Mouse (Mus musculus): ENCODE measurements around the gene Eif3c. TPM values are rescaled to one million over a fixed set of nuclear protein-coding genes. Genes with fewer than 3 reads are reported as not detected.

The Eif3c gene
- 100 to 1,000 TPM; 182 to 184 TPM for total RNA-seq (2021)
- long read RNA-seq, experiment 1, transcript Eif3c-201 (21 exons, 3,383 nt): major isoform, 15 of 42 reads
- long read RNA-seq, experiment 1, partial matches to known transcripts: 26 of 42 reads
- long read RNA-seq, experiment 1, other reads (novel, unspliced or antisense): 1 of 42 reads
- long read RNA-seq, experiment 2, transcript Eif3c-201 (21 exons, 3,383 nt): major isoform, 16 of 46 reads
- long read RNA-seq, experiment 2, partial matches to known transcripts: 27 of 46 reads
- long read RNA-seq, experiment 2, other reads (novel, unspliced or antisense): 3 of 46 reads

DNA sequence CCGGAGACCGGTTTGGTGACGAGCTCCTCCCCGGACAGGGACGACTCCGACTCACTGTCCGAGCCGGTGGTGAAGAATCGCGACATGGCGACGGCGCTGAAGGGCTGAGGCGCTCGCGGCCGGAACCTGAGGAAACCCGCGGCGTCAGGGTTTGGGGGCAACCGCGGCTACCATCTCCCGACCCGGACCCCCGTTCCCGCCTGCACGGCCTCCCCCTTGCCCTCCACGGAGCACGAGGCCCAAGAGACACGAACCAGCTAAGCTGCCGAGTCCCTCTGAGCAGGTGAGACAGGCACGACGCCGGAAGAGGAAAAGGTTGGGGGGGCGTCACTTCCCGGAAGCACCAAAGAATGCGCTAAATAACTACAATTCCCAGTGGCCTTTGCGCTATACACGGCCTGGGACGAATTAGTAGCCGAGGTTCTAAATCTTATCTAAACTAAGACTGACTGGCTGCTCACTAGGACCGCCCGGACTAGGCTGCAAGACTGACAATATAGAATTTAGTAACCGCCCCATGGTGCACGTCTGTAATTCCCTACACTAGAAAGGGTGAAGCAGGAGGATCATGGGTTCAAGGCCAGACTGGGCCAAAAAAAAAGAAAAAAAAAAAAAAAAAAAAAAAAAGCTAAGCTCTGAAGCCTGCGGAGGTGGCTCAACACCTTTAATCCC lies at the start of gene Eif3c:
TSS of gene Eif3c (minus strand) at position 318 of the 672 bp plus-strand sequence.
- DNase-seq (ENCODE audit: low spot score in 2 of 2): peak; percentile 88 to 89

DNA sequence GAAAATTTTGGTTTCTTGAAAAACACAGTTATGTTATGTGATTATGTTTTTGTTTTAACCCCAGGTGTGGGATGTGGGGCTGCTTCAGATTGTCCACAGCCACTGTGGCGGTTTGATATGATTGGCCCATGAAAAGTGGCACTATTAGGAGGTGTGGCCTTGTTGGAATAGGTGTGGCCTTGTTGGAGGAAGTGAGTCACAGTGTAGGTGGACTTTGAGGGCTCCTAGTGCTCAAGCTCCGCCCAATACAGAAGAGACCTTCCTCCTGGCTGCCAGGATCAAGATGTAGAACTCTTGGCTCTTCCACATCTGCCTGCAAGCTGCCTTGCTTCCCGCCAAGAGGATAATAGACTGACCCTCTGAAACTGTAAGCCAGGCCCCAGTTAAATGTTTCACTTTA lies 46.5 kb upstream of the Eif3c start:
- no peak for DNase-seq (ENCODE audit: low spot score in 2 of 2)

DNA sequence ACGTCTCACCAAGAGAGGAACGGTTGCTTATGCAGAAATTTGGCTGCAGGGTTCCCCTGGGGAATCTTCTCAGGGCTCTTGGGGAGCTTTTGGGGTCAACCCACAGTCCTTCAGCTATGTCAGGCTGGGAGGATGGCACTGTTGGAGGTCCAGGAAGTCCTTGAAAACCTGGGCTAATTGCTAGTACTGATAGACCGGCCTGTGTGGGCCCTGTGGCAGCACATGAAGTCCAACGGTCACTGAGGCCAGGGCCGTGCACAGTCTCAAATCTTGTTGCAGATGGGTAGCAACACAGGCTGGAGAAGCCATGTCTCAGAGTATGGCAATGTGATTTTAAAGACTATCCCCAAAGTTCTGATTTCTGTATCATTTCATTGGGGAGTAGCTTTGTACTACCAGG lies 41.6 kb upstream of the Eif3c start:
- DNase-seq (ENCODE audit: low spot score in 2 of 2): no peak

DNA sequence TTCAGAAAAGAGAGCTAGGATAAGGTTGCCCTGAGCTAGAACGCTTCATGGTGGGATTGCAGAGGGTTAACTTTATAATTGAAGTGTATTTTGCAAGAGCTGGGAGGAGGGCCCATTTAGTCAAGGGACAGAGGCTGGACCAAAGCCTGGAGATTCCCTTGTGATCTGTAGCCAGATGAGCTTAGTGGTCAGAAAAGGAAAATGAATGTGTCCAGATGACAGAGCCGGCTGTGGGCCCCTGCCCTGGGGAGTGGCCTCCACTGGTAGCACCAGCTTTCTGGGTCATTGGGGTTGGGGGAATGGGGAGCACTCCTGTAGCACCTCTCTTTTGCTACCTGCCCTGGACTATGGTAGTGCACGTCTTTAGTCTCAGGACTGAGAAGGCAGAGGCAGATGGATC lies 40.9 kb upstream of the Eif3c start:
- no peak for DNase-seq (ENCODE audit: low spot score in 2 of 2)

- no peak for DNase-seq (ENCODE audit: low spot score in 2 of 2)
Measured at GRCm38 (mm10) chr7:126606611-126607010, 40.4 kb upstream of the Eif3c start.

GRCm38 (mm10) chr7:126602650-126603049 lies 36.4 kb upstream of the Eif3c start:
- no peak for DNase-seq (ENCODE audit: low spot score in 2 of 2)

DNA sequence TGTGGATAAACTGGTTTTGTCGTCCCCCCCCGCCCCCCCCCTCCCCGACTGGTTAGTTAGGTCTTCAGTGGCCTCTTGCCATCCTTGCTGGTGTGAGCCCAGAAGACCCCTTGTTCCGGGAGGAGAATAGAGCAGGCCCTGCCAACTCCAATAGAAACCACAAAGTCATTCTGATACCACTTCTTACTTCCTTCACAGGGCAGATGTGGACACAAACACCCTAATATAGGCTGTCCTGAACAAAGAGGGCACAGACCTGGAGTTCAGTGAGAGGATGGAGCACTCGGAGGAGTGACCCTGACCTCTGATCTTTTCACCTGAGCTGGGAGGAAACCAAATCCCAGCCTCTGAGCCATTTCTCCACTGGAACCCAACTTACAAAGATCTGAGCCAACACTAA lies 35.7 kb upstream of the Eif3c start:
- DNase-seq (ENCODE audit: low spot score in 2 of 2): no peak

DNA sequence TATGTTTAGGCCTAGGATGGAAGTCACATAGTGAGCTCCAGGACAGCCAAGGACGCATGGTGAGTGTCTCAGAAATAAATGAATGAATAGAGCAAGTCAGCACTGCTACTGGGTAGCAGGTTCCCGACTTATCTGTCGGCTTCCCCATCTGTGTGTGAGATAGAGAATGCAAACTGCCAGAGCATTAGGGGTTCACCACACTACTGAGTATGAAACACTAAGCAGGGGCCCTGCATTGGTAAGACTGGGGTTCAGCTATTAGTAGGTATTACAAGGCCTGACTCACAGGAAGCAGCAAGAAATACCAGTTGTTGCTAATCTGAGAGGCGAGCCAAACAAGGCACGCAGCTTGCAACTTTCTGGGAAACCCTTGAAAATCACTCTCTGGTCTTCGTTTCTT lies 32.7 kb upstream of the Eif3c start:
- DNase-seq (ENCODE audit: low spot score in 2 of 2): no peak

- DNase-seq (ENCODE audit: low spot score in 2 of 2): no peak
Measured at GRCm38 (mm10) chr7:126596414-126596813, 30.2 kb upstream of the Eif3c start.

- no peak for DNase-seq (ENCODE audit: low spot score in 2 of 2)
Measured at GRCm38 (mm10) chr7:126595890-126596289, 29.7 kb upstream of the Eif3c start.

- no peak for DNase-seq (ENCODE audit: low spot score in 2 of 2)
Measured at GRCm38 (mm10) chr7:126594862-126595561, 28.8 kb upstream of the Eif3c start, which contains the start of gene Il27. Il27 (minus strand) TSS chr7:126594941.

- peak; percentile 28 to 48 for DNase-seq (ENCODE audit: low spot score in 2 of 2)
Measured at GRCm38 (mm10) chr7:126587779-126588178, 21.6 kb upstream of the Eif3c start.

- DNase-seq (ENCODE audit: low spot score in 2 of 2): no peak
Measured at GRCm38 (mm10) chr7:126586839-126587238, 20.6 kb upstream of the Eif3c start.

GRCm38 (mm10) chr7:126585717-126586116 lies 19.5 kb upstream of the Eif3c start, which contains the start of gene Cln3:
Cln3 (minus strand) TSS chr7:126585817.
- DNase-seq (ENCODE audit: low spot score in 2 of 2): no peak

GRCm38 (mm10) chr7:126584506-126584977 lies 18.3 kb upstream of the Eif3c start, which contains the start of gene Apobr:
Apobr (plus strand) TSS chr7:126584942.
- peak in 1 of 2 experiments; percentile 15 for DNase-seq (ENCODE audit: low spot score in 2 of 2)

DNA sequence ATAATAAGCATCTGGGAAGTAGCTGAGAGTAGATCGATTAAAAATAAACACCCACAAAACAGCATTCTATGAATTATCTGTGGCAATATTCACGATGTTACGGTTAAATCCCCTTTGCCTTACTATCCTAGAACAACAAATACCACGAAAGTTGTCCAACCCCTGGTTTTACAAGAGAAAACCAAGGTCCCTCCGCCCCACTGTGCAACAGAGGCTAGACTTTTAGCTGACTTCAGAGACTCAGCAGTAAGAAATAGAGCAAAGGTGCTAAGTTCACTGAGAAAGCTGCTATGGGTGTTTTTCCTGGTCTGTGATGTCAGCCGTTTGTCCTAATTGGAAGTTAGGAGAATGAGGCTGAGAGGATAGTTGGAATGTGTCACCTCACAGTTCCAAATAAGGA lies 17.6 kb upstream of the Eif3c start:
- no peak for DNase-seq (ENCODE audit: low spot score in 2 of 2)

GRCm38 (mm10) chr7:126583251-126583709 lies 17.1 kb upstream of the Eif3c start:
- peak; percentile 80 to 81 for DNase-seq (ENCODE audit: low spot score in 2 of 2)

DNA sequence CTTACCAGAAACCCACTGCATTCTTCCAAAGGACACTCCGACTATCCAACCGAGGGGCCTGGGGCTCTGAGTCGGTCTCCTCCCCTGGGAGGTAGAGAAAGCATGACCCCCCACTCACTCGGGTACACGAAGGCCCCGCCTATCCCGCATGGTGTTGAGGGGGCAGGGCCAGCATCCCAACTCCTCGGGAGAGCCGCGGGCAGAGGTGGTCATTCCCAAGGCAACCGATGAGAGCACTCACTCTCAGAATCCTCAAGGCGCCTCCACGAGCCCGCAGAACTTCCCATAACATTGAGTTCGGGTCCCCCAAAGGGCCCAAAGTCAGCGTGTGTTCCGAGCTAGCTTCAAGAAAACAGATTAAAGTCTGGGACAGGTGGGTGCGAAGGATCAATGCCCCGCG lies 16.5 kb upstream of the Eif3c start:
- DNase-seq (ENCODE audit: low spot score in 2 of 2): peak in 1 of 2 experiments; percentile 10

GRCm38 (mm10) chr7:126581661-126582060 lies 15.4 kb upstream of the Eif3c start:
- no peak for DNase-seq (ENCODE audit: low spot score in 2 of 2)

DNA sequence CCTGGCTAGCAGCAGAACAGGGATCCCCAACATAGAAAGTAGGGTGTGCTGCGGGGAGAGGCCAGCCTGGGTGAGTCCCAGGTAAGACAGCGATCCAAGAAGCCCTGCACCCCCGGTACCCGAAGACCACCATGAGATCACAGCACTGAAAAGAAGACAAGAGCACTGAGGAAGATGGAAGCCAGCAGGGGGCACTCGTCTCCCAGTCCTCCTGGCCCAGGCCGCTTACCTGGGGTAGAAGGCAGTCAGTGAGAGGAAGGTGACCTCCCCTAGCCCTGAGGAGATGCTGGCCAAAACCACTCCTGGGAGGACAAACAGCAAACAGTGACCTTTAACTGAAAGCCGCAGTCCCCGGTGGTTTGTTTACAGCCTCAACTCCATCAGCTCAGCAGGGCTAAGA lies 13.0 kb upstream of the Eif3c start:
- peak; percentile 43 to 47 for DNase-seq (ENCODE audit: low spot score in 2 of 2)

DNA sequence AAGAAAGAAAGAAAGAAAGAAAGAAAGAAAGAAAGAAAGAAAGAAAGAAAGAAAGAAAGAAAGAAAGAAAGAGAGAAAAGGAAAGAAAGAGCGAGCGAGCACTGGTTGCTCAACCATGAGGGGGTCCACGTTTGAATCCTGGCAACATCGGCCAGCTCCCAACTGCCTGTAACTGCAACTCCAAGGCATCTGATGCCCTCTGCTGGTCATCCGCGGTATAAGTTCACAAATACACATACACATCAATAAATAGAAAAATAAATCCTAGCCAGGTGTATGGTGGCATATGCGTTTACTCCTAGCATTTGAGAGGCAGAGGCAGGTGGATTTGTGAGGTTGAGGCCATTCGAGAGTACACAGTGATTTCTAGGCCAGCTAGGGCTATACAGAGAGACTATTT lies 10.7 kb upstream of the Eif3c start:
- peak; percentile 25 to 46 for DNase-seq (ENCODE audit: low spot score in 2 of 2)

DNA sequence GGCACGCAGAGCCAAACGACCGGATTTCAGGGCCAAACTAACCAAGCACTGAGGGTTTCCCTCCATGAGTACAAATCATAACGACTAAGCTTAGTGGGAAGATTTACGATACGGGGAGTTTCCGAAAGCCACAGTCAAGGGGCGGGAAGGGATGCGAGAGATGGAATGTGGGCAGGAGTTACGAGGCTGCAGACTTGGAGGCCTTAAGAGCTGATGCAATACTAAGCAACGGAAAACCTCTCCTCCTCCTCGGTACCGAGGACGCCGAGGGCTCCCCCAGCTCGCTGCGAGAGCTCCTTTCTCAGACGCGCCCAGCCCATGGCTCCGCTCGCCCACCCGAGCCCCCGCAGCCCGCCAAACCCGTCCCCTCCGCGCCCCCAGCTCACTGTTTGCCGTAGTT lies 518 bp downstream of the Eif3c start:
- no peak for DNase-seq (ENCODE audit: low spot score in 2 of 2)

All from left cerebral cortex, adult 18-20 months (tissue).